Mouse (Mus musculus) forebrain, embryonic 14.5 days (tissue): ENCODE data around the gene Cfd. TPM values are rescaled to one million over a fixed set of nuclear protein-coding genes. Genes with fewer than 3 reads are reported as not detected.
"Not testable (repeated sequence)": the region's sequence is repeated elsewhere in the genome, so short reads cannot be mapped to it uniquely, and the experiment has no call there.

Experiments used
- ATAC-seq: fragments of 200-750 bp; cut with Nextera tagmentation; 2 replicates; pipeline ENCODE4 v1.8.0; 2017; ENCODE audit warnings: mild to moderate bottlenecking, moderate library complexity
- DNase-seq: peaks from one replicate; pipeline ENCODE4 v3.0.0-alpha.2; 2015; ENCODE audit warnings: low spot score
- H3K27ac ChIP-seq: fragments of 300-500 bp; sonication (generic); 2 replicates; pipeline ENCODE4 v1.5.1; 2014; ENCODE audit warnings: low read depth, mild to moderate bottlenecking, control low read depth, low read length, moderate library complexity
- H3K27me3 ChIP-seq: fragments of 300-500 bp; sonication (generic); replicated peaks from 2 replicates; pipeline ENCODE4 v1.6.1; 2014; ENCODE audit warnings: low read length, control low read depth, mixed read lengths; ENCODE audit not compliant: control insufficient read depth, insufficient read depth
- H3K36me3 ChIP-seq: fragments of 300-500 bp; sonication (generic); 2 replicates; pipeline ENCODE4 v1.6.1; 2014; ENCODE audit warnings: low read length, control low read depth; ENCODE audit not compliant: control insufficient read depth, insufficient read depth
- H3K4me1 ChIP-seq: fragments of 300-500 bp; sonication (generic); 2 replicates; pipeline ENCODE4 v1.6.1; 2014; ENCODE audit warnings: antibody characterized with exemption, low read length, control low read depth; ENCODE audit not compliant: control insufficient read depth, insufficient read depth
- H3K4me2 ChIP-seq: fragments of 300-500 bp; sonication (generic); 2 replicates; pipeline ENCODE4 v1.6.1; 2014; ENCODE audit warnings: mild to moderate bottlenecking, control low read depth, low read length
- H3K4me3 ChIP-seq: fragments of 300-500 bp; sonication (generic); 2 replicates; pipeline ENCODE4 v1.5.1; 2014; ENCODE audit warnings: low read depth, low read length, control low read depth
- H3K9ac ChIP-seq: fragments of 300-500 bp; sonication (generic); 2 replicates; pipeline ENCODE4 v1.6.1; 2014; ENCODE audit warnings: mild to moderate bottlenecking, low read length, control low read depth, moderate library complexity
- H3K9me3 ChIP-seq: fragments of 300-500 bp; sonication (generic); replicated peaks from 2 replicates; pipeline ENCODE4 v1.6.1; 2016; ENCODE audit warnings: low read length, control low read depth, mixed read lengths; ENCODE audit not compliant: control insufficient read depth
- WGBS: fragments of 180-500 bp; shearing (Covaris S2); extraction: QIAGEN DNeasy Blood & Tissue Kit; methylation state at CpG from one replicate; pipeline ENCODE4 v1.1.7; 2014; 5-methylcytosine and 5-hydroxymethylcytosine counted together
- polyA plus RNA-seq: library from polyadenylated mRNA; unstranded; fragments of >200 nt; fragmentation: Nextera tagmentation; extraction: Ambion mirVana; gene quantifications from 2 replicates; pipeline ENCODE4 v1.2.1, GENCODE M21; 2014

Cfd gene
- polyA plus RNA-seq, 1 experiment from 2014 or later = not detected

DNA sequence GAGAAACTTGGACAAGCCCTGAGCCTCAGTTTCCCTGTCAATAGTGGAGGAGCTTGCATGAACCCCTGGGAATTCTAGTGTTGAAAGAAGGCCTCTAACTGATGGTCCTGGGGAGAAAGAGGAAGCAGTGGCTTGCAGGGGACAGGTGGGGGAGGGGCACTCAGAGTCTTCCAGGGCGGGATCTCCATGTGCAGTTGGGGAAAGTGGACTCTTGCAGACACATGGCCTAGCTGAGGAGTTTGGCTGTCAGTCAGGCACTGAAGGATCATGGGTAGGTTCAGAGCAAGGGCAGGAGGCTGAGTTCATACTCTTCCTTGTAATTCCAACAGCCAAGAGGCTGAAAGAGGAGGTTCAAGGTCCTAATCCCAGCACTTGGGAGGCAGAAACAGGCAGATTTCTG lies 13.5 kb upstream of the Cfd start:
- H3K27ac ChIP-seq = no peak overlapping the region
- H3K9ac ChIP-seq = no peak overlapping the region
- H3K4me1 ChIP-seq = peaks cover 10% of the 10 kb centered on the region
- ATAC-seq (no peak), DNase-seq (no peak)
- 56% methylated on average over 1 of the region's 1 CpGs for WGBS
- H3K27me3 ChIP-seq = 0 out of 2 replicates have a peak, but pooled peaks cover 3% of the 10 kb centered on the region
- H3K36me3 ChIP-seq = no peaks in the 10 kb centered on the region
- H3K4me3 ChIP-seq = no peak overlapping the region
- no peak overlapping the region for H3K4me2 ChIP-seq
- H3K9me3 ChIP-seq = no peaks in the 10 kb centered on the region

DNA sequence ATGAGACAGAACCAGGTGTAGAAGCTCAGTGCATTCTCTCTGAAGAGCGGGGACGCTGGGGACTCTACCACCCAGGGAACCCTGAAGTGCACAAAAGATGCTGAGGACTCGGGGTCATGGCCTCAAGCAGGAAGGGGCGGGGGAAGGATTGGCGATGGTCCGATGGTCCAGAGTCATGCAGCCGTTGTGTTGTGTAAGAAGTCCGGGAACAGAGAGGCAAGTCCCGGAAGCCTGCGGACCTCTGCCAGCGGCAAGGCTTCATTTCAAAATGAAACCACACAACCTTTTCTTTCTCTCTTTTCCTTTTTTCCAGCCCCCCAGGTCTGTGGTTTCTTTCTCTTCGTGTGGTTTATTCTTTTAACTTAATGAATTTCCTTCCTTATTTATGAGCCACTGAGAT lies 12.9 kb upstream of the Cfd start:
- Histone ChIP-seq H3K27me3 (0 out of 2 replicates have a peak, but pooled peaks cover 9% of the 10 kb centered on the region), H3K4me3 (no peak overlapping the region), H3K4me1 (peaks cover 11% of the 10 kb centered on the region), H3K9me3 (no peaks in the 10 kb centered on the region), H3K4me2 (no peak overlapping the region), H3K36me3 (no peaks in the 10 kb centered on the region), H3K9ac (no peak overlapping the region), H3K27ac (no peak overlapping the region)
- DNase-seq (no peak), ATAC-seq (no peak)
- 56% methylated on average over 12 of the region's 12 CpGs for WGBS

DNA sequence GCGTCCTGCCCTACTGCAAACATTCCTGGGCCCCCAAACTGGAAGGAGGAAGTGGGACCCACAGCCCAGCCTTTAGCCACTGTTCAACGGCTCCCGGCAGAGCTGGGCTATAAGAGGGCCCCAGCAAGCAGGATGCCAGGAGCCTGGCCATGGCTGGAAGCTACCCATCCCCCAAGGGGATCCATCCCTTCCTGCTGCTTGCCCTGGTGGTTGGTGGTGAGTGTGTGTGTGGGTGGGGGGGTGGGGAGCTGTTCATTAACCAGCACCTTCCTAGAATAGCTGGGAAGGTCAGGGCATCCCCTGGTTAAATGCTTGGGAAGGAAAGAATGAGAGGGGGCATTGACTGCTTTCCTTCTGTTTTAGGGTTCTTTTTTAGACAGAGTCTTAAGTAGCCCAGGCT lies 11.1 kb upstream of the Cfd start:
- Histone ChIP-seq H3K9ac (no peak overlapping the region), H3K4me3 (no peak overlapping the region), H3K4me2 (no peak overlapping the region), H3K27ac (no peak overlapping the region), H3K36me3 (no peaks in the 10 kb centered on the region), H3K4me1 (peaks cover 11% of the 10 kb centered on the region), H3K27me3 (peaks cover 9% of the 10 kb centered on the region; the same call in 1 of the 2 replicates), H3K9me3 (no peaks in the 10 kb centered on the region)
- ATAC-seq (no peak), DNase-seq (no peak)
- WGBS = 49% methylated on average over 3 of the region's 3 CpGs

DNA sequence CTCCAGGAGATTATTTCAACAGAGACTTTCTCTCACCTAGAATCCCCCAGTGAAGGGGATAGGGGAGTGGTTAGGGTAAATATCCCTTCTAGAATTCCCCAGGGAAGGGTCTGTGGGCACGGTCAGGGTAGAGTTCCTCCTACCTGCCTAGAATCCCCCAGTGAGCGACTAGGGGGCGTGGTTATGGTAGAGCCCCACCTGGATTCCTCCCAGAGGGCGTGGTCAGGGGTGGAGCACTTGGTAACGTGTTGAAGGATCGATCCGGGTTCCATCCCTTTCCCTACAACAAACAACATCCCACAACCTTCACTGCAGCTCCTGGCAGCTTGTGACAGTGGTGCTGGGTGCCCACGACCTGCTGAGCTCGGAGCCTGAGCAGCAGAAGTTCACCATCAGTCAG lies 9.9 kb upstream of the Cfd start:
- Histone ChIP-seq H3K4me2 (no peak overlapping the region), H3K9ac (no peak overlapping the region), H3K27me3 (peaks cover 9% of the 10 kb centered on the region; the same call in 1 of the 2 replicates), H3K9me3 (no peaks in the 10 kb centered on the region), H3K36me3 (no peaks in the 10 kb centered on the region), H3K4me3 (no peak overlapping the region), H3K4me1 (peaks cover 3% of the 10 kb centered on the region; the same call in 1 of the 2 replicates), H3K27ac (no peak overlapping the region)
- 17% methylated on average over 9 of the region's 9 CpGs for WGBS
- ATAC-seq (no peak), DNase-seq (no peak)

DNA sequence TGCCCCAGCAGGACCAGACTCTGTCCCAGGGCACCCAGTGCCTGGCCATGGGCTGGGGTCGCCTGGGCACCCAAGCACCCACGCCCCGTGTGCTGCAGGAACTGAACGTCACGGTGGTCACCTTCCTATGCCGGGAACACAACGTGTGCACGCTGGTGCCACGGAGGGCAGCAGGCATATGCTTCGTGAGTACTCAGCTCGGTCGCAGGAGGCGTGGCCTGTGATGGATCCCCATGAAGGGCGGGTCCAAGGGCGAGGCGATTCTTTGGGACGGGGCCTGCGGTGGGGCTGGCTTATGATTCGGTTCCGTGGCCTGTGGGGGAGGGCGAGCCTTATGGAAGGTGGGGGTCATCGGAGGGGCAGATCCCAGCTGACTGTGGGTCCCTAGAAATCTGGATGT lies 8.7 kb upstream of the Cfd start:
- ATAC-seq (no peak), DNase-seq (no peak)
- Histone ChIP-seq H3K4me2 (peak overlapping the region; percentile 24; the same call in 1 of the 2 replicates), H3K9ac (peak overlapping the region; percentile 7; the same call in 1 of the 2 replicates), H3K9me3 (no peaks in the 10 kb centered on the region), H3K36me3 (no peaks in the 10 kb centered on the region), H3K4me1 (peaks cover 3% of the 10 kb centered on the region; the same call in 1 of the 2 replicates), H3K4me3 (no peak overlapping the region), H3K27ac (no peak overlapping the region), H3K27me3 (peaks cover 9% of the 10 kb centered on the region; the same call in 1 of the 2 replicates)
- 9% methylated on average over 22 of the region's 22 CpGs for WGBS

DNA sequence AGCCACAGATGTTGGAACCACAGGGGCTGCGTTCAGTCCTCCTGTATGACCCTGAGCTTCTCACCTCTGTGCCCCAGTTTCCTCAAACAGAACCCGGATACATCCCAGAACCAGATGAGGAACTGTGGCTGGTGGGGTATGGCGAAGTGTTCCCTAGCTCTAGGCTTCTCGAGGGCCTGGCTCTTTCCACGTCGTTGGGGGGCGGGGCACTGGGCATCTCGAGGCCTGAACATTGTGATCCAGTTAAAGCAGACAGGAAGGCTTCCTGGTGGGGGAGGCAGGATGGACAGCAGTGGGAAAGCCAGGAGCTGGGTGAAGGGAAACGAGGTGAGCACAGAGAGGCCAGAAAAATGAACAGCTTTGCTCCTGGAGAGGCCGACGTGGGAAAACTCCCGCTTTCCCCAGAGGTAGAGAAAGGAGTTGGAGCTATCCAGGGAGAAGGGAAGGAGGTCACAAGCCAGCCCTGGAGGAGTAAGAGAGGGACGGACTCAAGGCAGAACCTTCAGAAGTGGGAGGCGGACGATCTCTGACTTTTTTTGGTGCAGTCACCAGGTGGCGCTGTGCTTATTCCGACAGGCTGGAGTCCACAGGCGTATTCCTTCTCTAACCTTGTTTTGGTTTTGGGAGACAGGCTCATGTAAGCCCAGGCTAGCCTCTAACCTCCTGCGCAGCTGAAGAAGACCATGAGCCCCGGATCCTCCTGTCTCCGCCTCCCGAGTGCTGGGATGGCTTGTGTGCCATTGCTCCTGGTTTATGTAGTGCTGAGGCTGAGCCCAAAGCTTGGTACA lies 7.2 kb upstream of the Cfd start:
- no peak overlapping the region for H3K4me2 ChIP-seq
- H3K9me3 ChIP-seq = no peaks in the 10 kb centered on the region
- peaks cover 9% of the 10 kb centered on the region; the same call in 1 of the 2 replicates for H3K27me3 ChIP-seq
- ATAC-seq (0 out of 2 replicates have a peak, but pooled peaks have one; percentile 18), DNase-seq (peak; percentile 86)
- H3K36me3 ChIP-seq = no peaks in the 10 kb centered on the region
- H3K4me3 ChIP-seq = no peak overlapping the region
- peaks cover 3% of the 10 kb centered on the region; the same call in 1 of the 2 replicates for H3K4me1 ChIP-seq
- H3K9ac ChIP-seq = no peak overlapping the region
- no peak overlapping the region for H3K27ac ChIP-seq
- WGBS = 16% methylated on average over 22 of the region's 22 CpGs

DNA sequence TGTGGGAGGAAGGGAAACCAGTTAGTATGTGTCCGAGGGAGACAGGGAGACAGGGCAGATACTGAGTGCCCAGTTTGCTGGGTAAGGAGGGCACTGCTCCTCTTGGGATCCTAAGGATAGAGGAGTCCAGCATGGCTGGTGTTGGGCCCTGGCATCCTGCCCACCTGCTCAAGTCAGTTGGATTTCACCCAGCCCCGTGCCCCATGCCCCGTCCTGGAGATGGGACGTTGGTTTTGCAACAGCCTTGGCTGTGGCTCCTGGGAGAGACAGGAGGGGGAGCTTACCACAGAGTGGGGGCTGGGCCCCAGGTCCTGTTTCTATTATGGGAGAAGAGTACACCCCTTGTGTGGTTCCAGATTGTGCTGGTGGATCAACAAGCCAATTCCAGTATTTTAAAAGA lies 6.2 kb upstream of the Cfd start:
- no peak for DNase-seq
- 52% methylated on average over 4 of the region's 4 CpGs for WGBS

DNA sequence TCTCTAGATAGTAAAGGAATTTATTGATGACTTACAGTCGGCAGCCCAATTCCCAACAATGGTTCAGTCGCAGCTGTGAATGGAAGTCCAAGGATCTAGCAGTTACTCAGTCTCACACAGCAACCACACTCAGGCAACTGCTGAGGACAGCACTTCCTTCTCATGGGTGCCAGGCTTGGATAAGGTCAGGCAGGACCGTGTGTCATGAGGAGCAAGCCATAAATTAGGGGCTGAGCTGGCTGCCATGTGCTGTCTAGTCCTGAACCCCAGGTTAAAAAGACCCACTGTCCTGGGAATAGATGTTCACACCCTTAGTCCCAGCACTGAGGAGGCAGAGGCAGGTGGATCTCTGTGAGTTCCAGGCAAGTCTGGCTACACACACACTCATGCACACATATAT lies 5.7 kb upstream of the Cfd start:
- not testable (repeated sequence) for H3K9me3 ChIP-seq

More for the DNA sequence above, 6.2 kb upstream of the Cfd start:
- Histone ChIP-seq H3K27ac (no peak overlapping the region), H3K4me2 (no peak overlapping the region), H3K27me3 (peaks cover 9% of the 10 kb centered on the region; the same call in 1 of the 2 replicates), H3K9ac (no peak overlapping the region), H3K9me3 (no peaks in the 10 kb centered on the region), H3K4me1 (peaks cover 3% of the 10 kb centered on the region; the same call in 1 of the 2 replicates), H3K4me3 (no peak overlapping the region), H3K36me3 (no peaks in the 10 kb centered on the region)
- no peak for ATAC-seq

DNA sequence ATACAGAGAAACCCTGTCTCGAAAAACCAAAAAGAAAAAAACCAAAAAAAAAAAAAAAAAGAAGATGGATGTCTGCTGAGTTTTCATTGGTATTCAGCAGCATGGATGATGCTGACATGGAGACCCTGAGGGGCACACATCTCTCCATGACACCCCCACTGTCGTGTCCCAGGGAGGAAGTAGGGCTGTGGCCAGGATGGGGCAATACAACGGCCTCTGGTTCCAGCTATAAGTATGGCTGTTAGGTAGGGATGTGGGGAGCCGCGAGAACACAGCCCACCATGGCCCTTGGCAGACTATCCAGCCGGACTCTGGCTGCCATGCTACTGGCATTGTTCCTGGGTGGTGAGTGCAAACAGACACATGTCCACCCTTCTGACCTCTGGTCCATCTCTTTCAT lies 4.6 kb upstream of the Cfd start, which contains the start of gene Elane:
Elane (plus strand) TSS at position 194 of the 400 bp plus-strand sequence.
- Histone ChIP-seq H3K9me3 (no peaks in the 10 kb centered on the region), H3K36me3 (no peaks in the 10 kb centered on the region), H3K4me1 (peaks cover 3% of the 10 kb centered on the region; the same call in 1 of the 2 replicates), H3K4me3 (no peak within 1 kb of the TSS), H3K4me2 (no peak within 1 kb of the TSS), H3K27me3 (peaks cover 5% of the 10 kb centered on the region; the same call in 1 of the 2 replicates), H3K27ac (no peak within 1 kb of the TSS), H3K9ac (no peak within 1 kb of the TSS)
- 86% methylated on average over 6 of the region's 6 CpGs for WGBS
- DNase-seq (no peak), ATAC-seq (no peak)

More for the DNA sequence above, 5.7 kb upstream of the Cfd start:
- not testable (repeated sequence) for H3K4me2 ChIP-seq, H3K4me1 ChIP-seq, DNase-seq, H3K27me3 ChIP-seq, H3K9ac ChIP-seq, ATAC-seq, H3K4me3 ChIP-seq, H3K27ac ChIP-seq, H3K36me3 ChIP-seq
- WGBS = 80% methylated on average over 3 of the region's 3 CpGs
